Mouse (Mus musculus) forebrain, embryonic 15.5 days (tissue): ENCODE measurements around the gene Fbxw27. TPM values are rescaled to one million over a fixed set of nuclear protein-coding genes. Genes with fewer than 3 reads are reported as not detected.
"Not testable (repeated sequence)": the region's sequence is repeated elsewhere in the genome, so short reads cannot be mapped to it uniquely, and the experiment has no call there.

Experiments used
- ATAC-seq: fragments of 200-750 bp; cut with Nextera tagmentation; replicated peaks from 2 replicates; pipeline ENCODE4 v1.8.0; 2017; ENCODE audit warnings: mild to moderate bottlenecking, moderate TSS enrichment, moderate library complexity
- H3K27ac ChIP-seq: fragments of 300-500 bp; sonication (generic); replicated peaks from 2 replicates; pipeline ENCODE4 v1.5.1; 2015; ENCODE audit warnings: mild to moderate bottlenecking, inconsistent platforms
- H3K27me3 ChIP-seq: fragments of 300-500 bp; sonication (generic); 2 replicates; pipeline ENCODE4 v1.6.1; 2015; ENCODE audit warnings: inconsistent platforms
- H3K36me3 ChIP-seq: fragments of 300-500 bp; sonication (generic); 2 replicates; pipeline ENCODE4 v1.6.1; 2015; ENCODE audit warnings: mild to moderate bottlenecking, inconsistent platforms
- H3K4me1 ChIP-seq: fragments of 300-500 bp; sonication (generic); 2 replicates; pipeline ENCODE4 v1.6.1; 2015; ENCODE audit warnings: inconsistent platforms
- H3K4me2 ChIP-seq: fragments of 300-500 bp; sonication (generic); replicated peaks from 2 replicates; pipeline ENCODE4 v1.6.1; 2015; ENCODE audit warnings: mild to moderate bottlenecking, inconsistent platforms
- H3K4me3 ChIP-seq: fragments of 300-500 bp; sonication (generic); 2 replicates; pipeline ENCODE4 v1.5.1; 2015; ENCODE audit warnings: mild to moderate bottlenecking, inconsistent platforms
- H3K9ac ChIP-seq: fragments of 300-500 bp; sonication (generic); replicated peaks from 2 replicates; pipeline ENCODE4 v1.6.1; 2015; ENCODE audit warnings: mild to moderate bottlenecking, inconsistent platforms
- H3K9me3 ChIP-seq: fragments of 300-500 bp; sonication (generic); 2 replicates; pipeline ENCODE4 v1.6.1; 2016; ENCODE audit warnings: inconsistent platforms
- WGBS: fragments of 180-500 bp; shearing (Covaris S2); methylation state at CpG from one replicate; pipeline ENCODE4 v1.1.7; 2015; ENCODE audit warnings: mixed read lengths; 5-methylcytosine and 5-hydroxymethylcytosine counted together
- polyA plus RNA-seq: library from polyadenylated mRNA; unstranded; fragments of >200 nt; fragmentation: Nextera tagmentation; extraction: Ambion mirVana; gene quantifications from 2 replicates; pipeline ENCODE4 v1.2.1, GENCODE M21; 2015

The Fbxw27 gene
- polyA plus RNA-seq, 1 experiment from 2014 or later: 0.14 TPM

GRCm38 (mm10) chr9:109798051-109798450, 7.6 kb upstream of the Fbxw27 start:
- H3K4me2 ChIP-seq: no peak overlapping the region
- no peak overlapping the region for H3K9ac ChIP-seq
- H3K27me3 ChIP-seq: no peaks in the 10 kb centered on the region
- no peaks in the 10 kb centered on the region for H3K36me3 ChIP-seq
- H3K27ac ChIP-seq: no peak overlapping the region
- H3K9me3 ChIP-seq: no peaks in the 10 kb centered on the region
- ATAC-seq: no peak
- H3K4me3 ChIP-seq: no peak overlapping the region
- no peaks in the 10 kb centered on the region for H3K4me1 ChIP-seq
- 86% methylated on average over 1 of the region's 1 CpGs for WGBS

- H3K9me3 ChIP-seq: no peaks in the 10 kb centered on the region
- no peak overlapping the region for H3K4me3 ChIP-seq
- H3K9ac ChIP-seq: no peak overlapping the region
- H3K4me1 ChIP-seq: no peaks in the 10 kb centered on the region
- H3K27ac ChIP-seq: no peak overlapping the region
- 42% methylated on average over 2 of the region's 2 CpGs for WGBS
- ATAC-seq: no peak
- H3K4me2 ChIP-seq: no peak overlapping the region
- H3K27me3 ChIP-seq: no peaks in the 10 kb centered on the region
- H3K36me3 ChIP-seq: no peaks in the 10 kb centered on the region
These were observed 5.3 kb upstream of the Fbxw27 start for GRCm38 (mm10) chr9:109795811-109796210.

- ATAC-seq: no peak
- Histone ChIP-seq H3K36me3 (no peaks in the 10 kb centered on the region), H3K9me3 (no peaks in the 10 kb centered on the region), H3K4me3 (no peak overlapping the region), H3K9ac (no peak overlapping the region), H3K4me1 (no peaks in the 10 kb centered on the region), H3K27ac (no peak overlapping the region), H3K27me3 (no peaks in the 10 kb centered on the region), H3K4me2 (no peak overlapping the region)
- WGBS: 69% methylated on average over 2 of the region's 2 CpGs
These were observed 4.8 kb upstream of the Fbxw27 start for GRCm38 (mm10) chr9:109795221-109795620.

- H3K4me3 ChIP-seq, H3K36me3 ChIP-seq, H3K4me1 ChIP-seq, ATAC-seq, H3K9ac ChIP-seq, H3K27ac ChIP-seq, H3K27me3 ChIP-seq, H3K9me3 ChIP-seq, H3K4me2 ChIP-seq: not testable (repeated sequence)
- WGBS: 78% methylated on average over 1 of the region's 1 CpGs
These were observed 23.6 kb downstream of the Fbxw27 start for GRCm38 (mm10) chr9:109766841-109767240.

GRCm38 (mm10) chr9:109745989-109746388, 44.5 kb downstream of the Fbxw27 start, which contains the start of gene Fbxw26:
TSS of gene Fbxw26 (minus strand) at chr9:109746089.
- H3K4me2 ChIP-seq, H3K9me3 ChIP-seq, ATAC-seq, H3K27ac ChIP-seq, H3K27me3 ChIP-seq, H3K9ac ChIP-seq, H3K4me1 ChIP-seq, H3K4me3 ChIP-seq, H3K36me3 ChIP-seq: not testable (repeated sequence)
- 87% methylated on average over 3 of the region's 3 CpGs for WGBS

Other genes starting within 250 kb of the Fbxw27 start
- not detected in 2 replicates for gene Fbxw15, start 222.4 kb downstream of the Fbxw27 start, polyA plus RNA-seq
- not detected in 2 replicates for gene Fbxw24, start 164.6 kb downstream of the Fbxw27 start, polyA plus RNA-seq
- not detected in 2 replicates for gene Fbxw25, start 126.0 kb downstream of the Fbxw27 start, polyA plus RNA-seq
- gene Fbxw18, start 88.0 kb downstream of the Fbxw27 start, polyA plus RNA-seq: not detected in 2 replicates
- gene Fbxw26, start 44.6 kb downstream of the Fbxw27 start, polyA plus RNA-seq: not detected in 2 replicates
- not detected in 2 replicates for gene Spink8, start 21.6 kb upstream of the Fbxw27 start, polyA plus RNA-seq
- gene Nme6, start 42.1 kb upstream of the Fbxw27 start, polyA plus RNA-seq: 55.7 and 60.6 TPM in 2 replicates
- 0.47 and 0.60 TPM in 2 replicates for gene Camp, start 58.9 kb upstream of the Fbxw27 start, polyA plus RNA-seq
- gene Cdc25a, start 84.9 kb upstream of the Fbxw27 start, polyA plus RNA-seq: 21.4 and 22.7 TPM in 2 replicates
- 117 and 119 TPM in 2 replicates for gene Map4, start 140.8 kb upstream of the Fbxw27 start, polyA plus RNA-seq